Mouse (Mus musculus): Measurements from ENCODE around the gene E330017A01Rik. TPM values are rescaled to one million over a fixed set of nuclear protein-coding genes. Genes with fewer than 3 reads are reported as not detected.

The E330017A01Rik gene
- not detected in 2 replicates for polyA plus RNA-seq (2016; fragmentation: Nextera tagmentation; extraction: Ambion mirVana)

GRCm38 (mm10) chr16:58638689-58639175, at the start of gene E330017A01Rik:
TSS of gene E330017A01Rik (minus strand) at chr16:58638739.
- Histone ChIP-seq H3K4me1 (no peaks in the 10 kb centered on the region), H3K36me3 (no peaks in the 10 kb centered on the region), H3K4me2 (replicated peaks) (no peak within 1 kb of the TSS), H3K9ac (no peak within 1 kb of the TSS), H3K4me3 (no peak within 1 kb of the TSS), H3K27ac (no peak within 1 kb of the TSS), H3K27me3 (no peaks in the 10 kb centered on the region), H3K9me3 (replicated peaks) (no peaks in the 10 kb centered on the region)
- 86% methylated on average over 3 of the region's 3 CpGs for WGBS
- no peak for ATAC-seq (ENCODE audit: low FRiP score)

- Histone ChIP-seq H3K9me3 (replicated peaks) (no peaks in the 10 kb centered on the region), H3K27ac (no peak overlapping the region), H3K4me2 (replicated peaks) (no peak overlapping the region), H3K27me3 (no peaks in the 10 kb centered on the region), H3K4me3 (no peak overlapping the region), H3K4me1 (no peaks in the 10 kb centered on the region), H3K36me3 (no peaks in the 10 kb centered on the region), H3K9ac (no peak overlapping the region)
- 80% methylated on average over 20 of the region's 20 CpGs for WGBS
- ATAC-seq (ENCODE audit: low FRiP score), result no peak
These were observed 47.3 kb upstream of the E330017A01Rik start for GRCm38 (mm10) chr16:58685548-58686537.

- Histone ChIP-seq H3K9me3 (replicated peaks) (no peaks in the 10 kb centered on the region), H3K4me2 (replicated peaks) (no peak overlapping the region), H3K36me3 (no peaks in the 10 kb centered on the region), H3K27ac (no peak overlapping the region), H3K4me3 (no peak overlapping the region), H3K9ac (no peak overlapping the region), H3K27me3 (no peaks in the 10 kb centered on the region), H3K4me1 (no peaks in the 10 kb centered on the region)
- ATAC-seq (ENCODE audit: low FRiP score), result no peak
These were observed 46.0 kb upstream of the E330017A01Rik start for GRCm38 (mm10) chr16:58684537-58684936.

- ATAC-seq (ENCODE audit: low FRiP score), result no peak
- H3K4me2 ChIP-seq (replicated peaks), result no peak overlapping the region
- H3K27me3 ChIP-seq, result no peaks in the 10 kb centered on the region
- H3K4me1 ChIP-seq, result no peaks in the 10 kb centered on the region
- no peak overlapping the region for H3K27ac ChIP-seq
- 88% methylated on average over 4 of the region's 4 CpGs for WGBS
- H3K36me3 ChIP-seq, result no peaks in the 10 kb centered on the region
- H3K9me3 ChIP-seq (replicated peaks), result no peaks in the 10 kb centered on the region
- no peak overlapping the region for H3K9ac ChIP-seq
- no peak overlapping the region for H3K4me3 ChIP-seq
These were observed 45.4 kb upstream of the E330017A01Rik start for GRCm38 (mm10) chr16:58683911-58684310.

GRCm38 (mm10) chr16:58682870-58683269, 44.3 kb upstream of the E330017A01Rik start:
- WGBS, result 87% methylated on average over 7 of the region's 7 CpGs
- H3K9me3 ChIP-seq (replicated peaks), result no peaks in the 10 kb centered on the region

GRCm38 (mm10) chr16:58682046-58682445, 43.5 kb upstream of the E330017A01Rik start:
- H3K27ac ChIP-seq, result no peak overlapping the region

More at GRCm38 (mm10) chr16:58682870-58683269, 44.3 kb upstream of the E330017A01Rik start:
- Histone ChIP-seq H3K9ac (no peak overlapping the region), H3K27ac (no peak overlapping the region), H3K4me3 (no peak overlapping the region), H3K27me3 (no peaks in the 10 kb centered on the region), H3K4me1 (no peaks in the 10 kb centered on the region), H3K36me3 (no peaks in the 10 kb centered on the region; the same call in 1 of the 2 replicates), H3K4me2 (replicated peaks) (no peak overlapping the region)
- ATAC-seq (ENCODE audit: low FRiP score), result no peak

GRCm38 (mm10) chr16:58678660-58679059, 40.1 kb upstream of the E330017A01Rik start:
- no peak overlapping the region for H3K4me2 ChIP-seq (replicated peaks)
- no peaks in the 10 kb centered on the region for H3K27me3 ChIP-seq
- H3K27ac ChIP-seq, result no peak overlapping the region
- no peak for ATAC-seq (ENCODE audit: low FRiP score)
- no peak overlapping the region for H3K4me3 ChIP-seq
- no peaks in the 10 kb centered on the region for H3K9me3 ChIP-seq (replicated peaks)
- peaks cover 29% of the 10 kb centered on the region for H3K36me3 ChIP-seq
- H3K9ac ChIP-seq, result no peak overlapping the region
- no peaks in the 10 kb centered on the region for H3K4me1 ChIP-seq
- WGBS, result 81% methylated on average over 7 of the region's 7 CpGs

More at GRCm38 (mm10) chr16:58682046-58682445, 43.5 kb upstream of the E330017A01Rik start:
- no peaks in the 10 kb centered on the region for H3K9me3 ChIP-seq (replicated peaks)
- H3K4me2 ChIP-seq (replicated peaks), result no peak overlapping the region
- ATAC-seq (ENCODE audit: low FRiP score), result no peak
- H3K9ac ChIP-seq, result no peak overlapping the region
- H3K4me1 ChIP-seq, result no peaks in the 10 kb centered on the region
- no peaks in the 10 kb centered on the region for H3K27me3 ChIP-seq
- peaks cover 5% of the 10 kb centered on the region for H3K36me3 ChIP-seq
- no peak overlapping the region for H3K4me3 ChIP-seq
- WGBS, result 93% methylated on average over 6 of the region's 6 CpGs

GRCm38 (mm10) chr16:58677491-58677890, 39.0 kb upstream of the E330017A01Rik start:
- Histone ChIP-seq H3K9me3 (replicated peaks) (no peaks in the 10 kb centered on the region), H3K4me2 (replicated peaks) (no peak overlapping the region), H3K4me1 (no peaks in the 10 kb centered on the region), H3K4me3 (no peak overlapping the region), H3K9ac (no peak overlapping the region), H3K27ac (no peak overlapping the region), H3K27me3 (no peaks in the 10 kb centered on the region), H3K36me3 (peaks cover 32% of the 10 kb centered on the region)
- 80% methylated on average over 5 of the region's 5 CpGs for WGBS
- no peak for ATAC-seq (ENCODE audit: low FRiP score)

GRCm38 (mm10) chr16:58676633-58677032, 38.1 kb upstream of the E330017A01Rik start:
- no peak for ATAC-seq (ENCODE audit: low FRiP score)
- WGBS, result 94% methylated on average over 3 of the region's 3 CpGs
- Histone ChIP-seq H3K4me3 (no peak overlapping the region), H3K36me3 (peaks cover 32% of the 10 kb centered on the region), H3K4me1 (0 out of 2 replicates have a peak, but pooled peaks cover under 1% of the 10 kb centered on the region), H3K9ac (no peak overlapping the region), H3K9me3 (replicated peaks) (no peaks in the 10 kb centered on the region), H3K27me3 (no peaks in the 10 kb centered on the region), H3K27ac (no peak overlapping the region), H3K4me2 (replicated peaks) (no peak overlapping the region)

- Histone ChIP-seq H3K4me3 (no peak overlapping the region), H3K36me3 (peaks cover 32% of the 10 kb centered on the region), H3K9ac (no peak overlapping the region), H3K4me2 (replicated peaks) (no peak overlapping the region), H3K4me1 (peaks cover 3% of the 10 kb centered on the region), H3K27me3 (no peaks in the 10 kb centered on the region), H3K9me3 (replicated peaks) (no peaks in the 10 kb centered on the region), H3K27ac (no peak overlapping the region)
- no peak for ATAC-seq (ENCODE audit: low FRiP score)
- WGBS, result 89% methylated on average over 7 of the region's 7 CpGs
These were observed 37.6 kb upstream of the E330017A01Rik start for GRCm38 (mm10) chr16:58676156-58676555.

GRCm38 (mm10) chr16:58675256-58675655, 36.7 kb upstream of the E330017A01Rik start:
- no peak overlapping the region for H3K4me2 ChIP-seq (replicated peaks)
- H3K4me1 ChIP-seq, result peaks cover 8% of the 10 kb centered on the region
- H3K27me3 ChIP-seq, result no peaks in the 10 kb centered on the region
- no peak for ATAC-seq (ENCODE audit: low FRiP score)
- H3K9me3 ChIP-seq (replicated peaks), result no peaks in the 10 kb centered on the region
- 92% methylated on average over 13 of the region's 13 CpGs for WGBS
- H3K9ac ChIP-seq, result no peak overlapping the region
- no peak overlapping the region for H3K4me3 ChIP-seq
- no peak overlapping the region for H3K27ac ChIP-seq
- H3K36me3 ChIP-seq, result peaks cover 32% of the 10 kb centered on the region

- Histone ChIP-seq H3K9me3 (replicated peaks) (no peaks in the 10 kb centered on the region), H3K27me3 (no peaks in the 10 kb centered on the region), H3K27ac (no peak overlapping the region), H3K36me3 (peaks cover 32% of the 10 kb centered on the region), H3K4me3 (no peak overlapping the region), H3K4me2 (replicated peaks) (no peak overlapping the region), H3K9ac (no peak overlapping the region), H3K4me1 (peaks cover 8% of the 10 kb centered on the region)
- WGBS, result 96% methylated on average over 15 of the region's 15 CpGs
- ATAC-seq (ENCODE audit: low FRiP score), result no peak
These were observed 35.4 kb upstream of the E330017A01Rik start for GRCm38 (mm10) chr16:58673811-58674410.

Data from hindbrain, embryonic 12.5 days (tissue).